Comparison of ENCODE assay signal across 10 mouse cellular contexts in the genomic region with DNA sequence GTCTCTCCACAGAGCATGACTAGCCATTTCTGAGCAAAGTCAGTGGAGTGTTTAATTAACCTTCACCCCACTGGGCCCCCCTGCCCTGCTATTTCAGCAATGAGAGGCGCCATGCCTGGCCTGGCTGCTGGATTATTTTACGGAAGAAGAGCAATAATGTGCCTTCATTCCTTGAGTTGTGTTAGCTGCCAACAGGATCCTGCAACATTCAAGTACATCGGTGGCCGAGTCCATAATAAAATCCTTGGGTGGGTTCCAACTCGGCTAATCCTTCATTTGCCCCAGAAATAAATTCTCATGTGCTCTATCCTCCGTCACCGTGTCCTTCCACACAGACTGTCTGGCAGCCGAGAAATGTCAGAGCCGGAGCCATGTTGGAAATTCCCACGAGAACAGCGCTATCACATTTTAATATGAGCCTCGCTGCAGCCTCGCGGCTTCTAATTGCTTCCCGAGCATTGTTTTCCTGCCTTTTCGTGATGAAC.
DNase-seq lines count a peak whose midpoint lies in the region; ATAC-seq and TF ChIP-seq lines count a peak whose summit lies in the region.
"Had no signal": no experiment of that assay in that cellular context is flagged by ENCODE, and none has a peak within 500 bp of the region (broad histone marks: within the 10 kb centered on the region; RNA-seq: fewer than 3 reads in every experiment).

No protein-coding gene starts in this region.

- DNase-seq in hindbrain, embryonic 11.5 days (ENCODE audit: low spot score): peak; percentile 18
- DNase-seq in hindbrain, embryonic 10.5 days (ENCODE audit: low spot score): no peak
- no peak for DNase-seq in CH12.LX (ENCODE audit: extremely low read depth)
- DNase-seq in adrenal gland, postnatal 36 days: peak; percentile 43 to 49
- no peak for DNase-seq in layer of hippocampus, adult 8-10 months (ENCODE audit: low spot score in 2 of 2)
- DNase-seq: gastrocnemius, postnatal 10 days; liver, embryonic 13.5 days had no signal

- H3K36me3 ChIP-seq in hindbrain, embryonic 11.5 days (ENCODE audit: control insufficient read depth, insufficient read depth, low read length): no peaks in the 10 kb centered on the region
- no peaks in the 10 kb centered on the region for H3K36me3 ChIP-seq in hindbrain, embryonic 10.5 days
- H3K36me3 ChIP-seq in CH12.LX (replicated peaks in 1 of 2; ENCODE audit: control insufficient read depth in 1 of 2, insufficient read depth in 1 of 2, low read length in 1 of 2): no peaks in the 10 kb centered on the region
- H3K36me3 ChIP-seq in midbrain, embryonic 12.5 days: no peaks in the 10 kb centered on the region
- H3K36me3 ChIP-seq: liver, embryonic 13.5 days had no signal

- no peak overlapping the region for H3K9ac ChIP-seq in hindbrain, embryonic 11.5 days (ENCODE audit: low read depth, low read length)
- H3K9ac ChIP-seq in CH12.LX (ENCODE audit: insufficient read depth, low read depth): no peak overlapping the region
- no peak overlapping the region for H3K9ac ChIP-seq in midbrain, embryonic 12.5 days (replicated peaks)
- H3K9ac ChIP-seq: liver, embryonic 13.5 days had no signal

- H3K9me3 ChIP-seq in hindbrain, embryonic 11.5 days (ENCODE audit: control insufficient read depth, low read length): no peaks in the 10 kb centered on the region
- peaks cover 3% of the 10 kb centered on the region; the same call in 1 of the 2 replicates for H3K9me3 ChIP-seq in hindbrain, embryonic 10.5 days
- peaks cover 6% of the 10 kb centered on the region for H3K9me3 ChIP-seq in CH12.LX (replicated peaks; ENCODE audit: low read length)
- H3K9me3 ChIP-seq in midbrain, embryonic 12.5 days: 0 out of 2 replicates have a peak, but pooled peaks cover 6% of the 10 kb centered on the region
- H3K9me3 ChIP-seq: liver, embryonic 13.5 days had no signal

- no peak for TF ChIP-seq CTCF in CH12.LX (conservative IDR thresholded peaks at IDR 0.05 in 1 of 2, IDR thresholded peaks at IDR 0.05 in 1 of 2; ENCODE audit: low read depth in 2 of 2, low read length in 2 of 2)

- H3K4me1 ChIP-seq in hindbrain, embryonic 11.5 days (replicated peaks; ENCODE audit: control insufficient read depth, insufficient read depth, low read length): no peaks in the 10 kb centered on the region
- H3K4me1 ChIP-seq in hindbrain, embryonic 10.5 days (replicated peaks): peaks cover 11% of the 10 kb centered on the region; the same call in 1 of the 2 replicates
- no peaks in the 10 kb centered on the region for H3K4me1 ChIP-seq in CH12.LX (ENCODE audit: control insufficient read depth in 1 of 2, insufficient read depth in 2 of 2)
- no peaks in the 10 kb centered on the region for H3K4me1 ChIP-seq in midbrain, embryonic 12.5 days
- H3K4me1 ChIP-seq: liver, embryonic 13.5 days had no signal

- TF ChIP-seq RAD21 in CH12.LX (IDR thresholded peaks at IDR 0.05; ENCODE audit: low read depth, low read length): no peak

- dilution Hi-C loops in CH12.LX (cut with MboI; ENCODE audit: extremely low pct_ligation_motif_present, extremely low pct_unique_long_range_greater_than_20kb, low sequenced_read_pairs): no loop called here

- H3K27ac ChIP-seq in hindbrain, embryonic 11.5 days (ENCODE audit: low read depth, low read length): peak overlapping the region; percentile 51; the same call in 1 of the 2 replicates
- H3K27ac ChIP-seq in hindbrain, embryonic 10.5 days: no peak overlapping the region
- no peak overlapping the region for H3K27ac ChIP-seq in CH12.LX (ENCODE audit: insufficient read depth, low read depth)
- H3K27ac ChIP-seq in midbrain, embryonic 12.5 days (replicated peaks): no peak overlapping the region
- H3K27ac ChIP-seq: liver, embryonic 13.5 days had no signal

- H3K4me2 ChIP-seq in hindbrain, embryonic 11.5 days (replicated peaks; ENCODE audit: low read depth, low read length): no peak overlapping the region
- H3K4me2 ChIP-seq in CH12.LX (ENCODE audit: insufficient read depth, low read depth, poor library complexity, severe bottlenecking): peak overlapping the region; percentile 14; the same call in 1 of the 2 replicates
- H3K4me2 ChIP-seq in midbrain, embryonic 12.5 days (replicated peaks): 0 out of 2 replicates have a peak overlapping the region, but pooled peaks have one; percentile 13
- H3K4me2 ChIP-seq: liver, embryonic 13.5 days had no signal

- no peak for TF ChIP-seq POLR2A in CH12.LX (IDR thresholded peaks at IDR 0.05; ENCODE audit: low read depth, low read length)

- H3K4me3 ChIP-seq in hindbrain, embryonic 11.5 days (ENCODE audit: low read depth, low read length): no peak overlapping the region
- no peak overlapping the region for H3K4me3 ChIP-seq in hindbrain, embryonic 10.5 days
- H3K4me3 ChIP-seq in CH12.LX (replicated peaks in 1 of 3; ENCODE audit: low read depth in 2 of 3, low read length in 2 of 3, poor library complexity in 1 of 3): no peak overlapping the region
- no peak overlapping the region for H3K4me3 ChIP-seq in midbrain, embryonic 12.5 days
- H3K4me3 ChIP-seq: liver, embryonic 13.5 days had no signal

- no peaks in the 10 kb centered on the region for H3K79me2 ChIP-seq in CH12.LX (replicated peaks; ENCODE audit: control insufficient read depth, extremely low read depth, insufficient read depth, poor library complexity, severe bottlenecking)

- in situ Hi-C loops in CH12.LX (cut with MboI; ENCODE audit: low pct_ligation_motif_present, low pct_unique_long_range_greater_than_20kb, low sequenced_read_pairs): loop anchor here (25.0 kb wide), 1 partner anchor 214 kb away; the partner anchor contains the start of genes Hoxb3, Hoxb4 and Hoxb5

- WGBS in hindbrain, embryonic 11.5 days: 79% methylated on average over 16 of the region's 16 CpGs
- 89% methylated on average over 16 of the region's 16 CpGs for WGBS in hindbrain, embryonic 10.5 days
- 78% methylated on average over 16 of the region's 16 CpGs for WGBS in midbrain, embryonic 12.5 days

- ATAC-seq in hindbrain, embryonic 11.5 days (ENCODE audit: low FRiP score): no peak
- no peak for ATAC-seq in midbrain, embryonic 12.5 days (ENCODE audit: low FRiP score, low read depth)
- no peak for ATAC-seq in inflammation-experienced regulatory T-cells, adult 6 months
- no peak for ATAC-seq in cerebellum, adult (ENCODE audit: insufficient number of reproducible peaks, low FRiP score, low TSS enrichment)

- no peak for TF ChIP-seq EP300 in CH12.LX (IDR thresholded peaks at IDR 0.05; ENCODE audit: low read length)

- no peaks in the 10 kb centered on the region for H3K27me3 ChIP-seq in hindbrain, embryonic 11.5 days (ENCODE audit: control insufficient read depth, insufficient read depth, low read length)
- no peaks in the 10 kb centered on the region for H3K27me3 ChIP-seq in hindbrain, embryonic 10.5 days (ENCODE audit: insufficient read depth, poor library complexity, severe bottlenecking)
- H3K27me3 ChIP-seq in CH12.LX (replicated peaks): peaks cover 30% of the 10 kb centered on the region
- H3K27me3 ChIP-seq in midbrain, embryonic 12.5 days: no peaks in the 10 kb centered on the region
- H3K27me3 ChIP-seq: liver, embryonic 13.5 days had no signal

TF ChIP-seq in CH12.LX, 34 proteins besides CTCF, POLR2A, EP300 and RAD21:
- no peak for TF ChIP-seq RCOR1 (conservative IDR thresholded peaks at IDR 0.05; ENCODE audit: low read depth, low read length)
- TF ChIP-seq HCFC1 (IDR thresholded peaks at IDR 0.05; ENCODE audit: low read depth, low read length): no peak
- no peak for TF ChIP-seq KAT2A (IDR thresholded peaks at IDR 0.05; ENCODE audit: insufficient replicate concordance, low read length)
- TF ChIP-seq PAX5 (IDR thresholded peaks at IDR 0.05; ENCODE audit: low read length): no peak
- no peak for TF ChIP-seq MXI1 (IDR thresholded peaks at IDR 0.05; ENCODE audit: low read depth, low read length)
- TF ChIP-seq TCF12 (IDR thresholded peaks at IDR 0.05; ENCODE audit: low read depth, low read length): no peak
- no peak for TF ChIP-seq MAZ (IDR thresholded peaks at IDR 0.05; ENCODE audit: low read depth, low read length)
- no peak for TF ChIP-seq TBP (conservative IDR thresholded peaks at IDR 0.05; ENCODE audit: low read depth, low read length)
- no peak for TF ChIP-seq BHLHE40 (IDR thresholded peaks at IDR 0.05; ENCODE audit: low read depth, low read length)
- no peak for TF ChIP-seq POLR2AphosphoS2 (IDR thresholded peaks at IDR 0.05; ENCODE audit: low read depth, low read length)
- TF ChIP-seq CHD2 (IDR thresholded peaks at IDR 0.05; ENCODE audit: low read length): no peak
- TF ChIP-seq JUN (IDR thresholded peaks at IDR 0.05; ENCODE audit: insufficient read depth, low read depth, low read length): no peak
- TF ChIP-seq ZMIZ1 (IDR thresholded peaks at IDR 0.05; ENCODE audit: low read depth, low read length): no peak
- no peak for TF ChIP-seq ZNF384 (IDR thresholded peaks at IDR 0.05; ENCODE audit: low read depth, low read length)
- no peak for TF ChIP-seq MAX (IDR thresholded peaks at IDR 0.05; ENCODE audit: low read length)
- TF ChIP-seq MYC (IDR thresholded peaks at IDR 0.05; ENCODE audit: low read depth, low read length): no peak
- no peak for TF ChIP-seq USF1 (IDR thresholded peaks at IDR 0.05; ENCODE audit: low read depth, low read length)
- no peak for TF ChIP-seq ELF1 (IDR thresholded peaks at IDR 0.05; ENCODE audit: low read depth, low read length)
- TF ChIP-seq IRF4 (IDR thresholded peaks at IDR 0.05; ENCODE audit: low read depth, low read length): no peak
- no peak for TF ChIP-seq USF2 (conservative IDR thresholded peaks at IDR 0.05; ENCODE audit: low read depth, low read length)
TF ChIP-seq in CH12.LX: peak in this region for 0.

Comparison
In these comparisons a context has a peak if more than half of its experiments do, and no peak if none do; other contexts are left out.
1. DNase-seq: peak in hindbrain, embryonic 11.5 days (single experiment) and adrenal gland, postnatal 36 days (2 of 2); none in hindbrain, embryonic 10.5 days (single experiment), CH12.LX (single experiment) and layer of hippocampus, adult 8-10 months (0 of 2).